ENCODE assay signal across 8 mouse cellular contexts in genomic region chr14:21988577-21989290, GRCm38 (mm10). TPM values are rescaled to one million over a fixed set of nuclear protein-coding genes. Genes with fewer than 3 reads are reported as not detected.
DNase-seq lines count a peak whose midpoint lies in the region; ATAC-seq and TF ChIP-seq lines count a peak whose summit lies in the region.

No protein-coding gene starts in this region.

- no peak for DNase-seq in spleen, adult 2 months (ENCODE audit: low read depth in 1 of 2, low spot score in 2 of 2)
- DNase-seq in spleen, adult 12 weeks (ENCODE audit: low spot score), result no peak
- DNase-seq in liver, embryonic 14.5 days (ENCODE audit: low read depth in 3 of 3, low spot score in 3 of 3), result no peak
- no peak for DNase-seq in right cerebral cortex, postnatal 36 days (ENCODE audit: low spot score in 2 of 2)
- DNase-seq in left cerebral cortex, postnatal 25 days (ENCODE audit: low spot score in 2 of 2), result no peak

- TF ChIP-seq POLR2A in spleen, adult 2 months (IDR thresholded peaks at IDR 0.05; ENCODE audit: low read depth, low read length), result no peak

- peak overlapping the region; percentile 92 for H3K4me2 ChIP-seq in forebrain, embryonic 13.5 days
- H3K4me2 ChIP-seq in hindbrain, embryonic 16.5 days (ENCODE audit: low read length), result peak overlapping the region; percentile 84
- H3K4me2 ChIP-seq in liver, embryonic 14.5 days (ENCODE audit: low read depth), result peak overlapping the region; percentile 56
- H3K4me2 ChIP-seq in neural tube, embryonic 15.5 days, result peak overlapping the region; percentile 80

- H3K9ac ChIP-seq in forebrain, embryonic 13.5 days, result peak overlapping the region; percentile 54
- H3K9ac ChIP-seq in hindbrain, embryonic 16.5 days (ENCODE audit: low read depth, low read length), result peak overlapping the region; percentile 47
- H3K9ac ChIP-seq in liver, embryonic 14.5 days (replicated peaks), result no peak overlapping the region
- peak overlapping the region; percentile 50 for H3K9ac ChIP-seq in neural tube, embryonic 15.5 days (replicated peaks)

- peaks cover 7% of the 10 kb centered on the region; the same call in 1 of the 2 replicates for H3K4me1 ChIP-seq in spleen, adult 2 months (ENCODE audit: control insufficient read depth, insufficient read depth, insufficient read length)
- peaks cover 61% of the 10 kb centered on the region for H3K4me1 ChIP-seq in forebrain, embryonic 13.5 days
- peaks cover 38% of the 10 kb centered on the region for H3K4me1 ChIP-seq in hindbrain, embryonic 16.5 days (ENCODE audit: control insufficient read depth, insufficient read depth, low read depth, low read length)
- no peaks in the 10 kb centered on the region for H3K4me1 ChIP-seq in liver, embryonic 14.5 days (replicated peaks; ENCODE audit: control insufficient read depth in 2 of 2, insufficient read depth in 2 of 2, low read length in 1 of 2)
- peaks cover 69% of the 10 kb centered on the region for H3K4me1 ChIP-seq in neural tube, embryonic 15.5 days

- no peaks in the 10 kb centered on the region for H3K9me3 ChIP-seq in forebrain, embryonic 13.5 days (replicated peaks)
- H3K9me3 ChIP-seq in hindbrain, embryonic 16.5 days (ENCODE audit: control insufficient read depth, low read length), result no peaks in the 10 kb centered on the region
- no peaks in the 10 kb centered on the region for H3K9me3 ChIP-seq in liver, embryonic 14.5 days (ENCODE audit: control insufficient read depth, low read length)
- H3K9me3 ChIP-seq in neural tube, embryonic 15.5 days (replicated peaks), result no peaks in the 10 kb centered on the region

- intact Hi-C loops in left cerebral cortex, postnatal 25 days (cut with DNase I), result loop anchor here (5.0 to 10.0 kb wide), 2 partner anchors 454 to 816 kb away; no protein-coding TSS in a partner anchor

- peaks cover 30% of the 10 kb centered on the region for H3K27me3 ChIP-seq in spleen, adult 2 months (ENCODE audit: control insufficient read depth, insufficient read depth, low read length)
- peaks cover 82% of the 10 kb centered on the region for H3K27me3 ChIP-seq in forebrain, embryonic 13.5 days
- peaks cover 9% of the 10 kb centered on the region for H3K27me3 ChIP-seq in hindbrain, embryonic 16.5 days (replicated peaks; ENCODE audit: control insufficient read depth, insufficient read depth, low read length)
- H3K27me3 ChIP-seq in liver, embryonic 14.5 days (ENCODE audit: control insufficient read depth, insufficient read depth, low read length), result peaks cover 97% of the 10 kb centered on the region
- H3K27me3 ChIP-seq in neural tube, embryonic 15.5 days (replicated peaks), result peaks cover 16% of the 10 kb centered on the region

- H3K27ac ChIP-seq in spleen, adult 2 months (ENCODE audit: insufficient read depth, low read length), result peak overlapping the region; percentile 47; the same call in 1 of the 2 replicates
- peak overlapping the region; percentile 71 for H3K27ac ChIP-seq in forebrain, embryonic 13.5 days
- peak overlapping the region; percentile 71 for H3K27ac ChIP-seq in hindbrain, embryonic 16.5 days (ENCODE audit: low read depth, low read length)
- no peak overlapping the region for H3K27ac ChIP-seq in liver, embryonic 14.5 days
- H3K27ac ChIP-seq in neural tube, embryonic 15.5 days (replicated peaks), result peak overlapping the region; percentile 97

- H3K4me3 ChIP-seq in spleen, adult 2 months (ENCODE audit: extremely low read depth, insufficient read depth, insufficient read length), result peak overlapping the region; percentile 3; the same call in 1 of the 2 replicates
- peak overlapping the region; percentile 65 for H3K4me3 ChIP-seq in forebrain, embryonic 13.5 days
- H3K4me3 ChIP-seq in hindbrain, embryonic 16.5 days (ENCODE audit: low read length), result peak overlapping the region; percentile 75
- H3K4me3 ChIP-seq in liver, embryonic 14.5 days (ENCODE audit: insufficient read depth in 1 of 2, low read depth in 2 of 2, low read length in 2 of 2), result no peak overlapping the region
- H3K4me3 ChIP-seq in neural tube, embryonic 15.5 days (replicated peaks), result peak overlapping the region; percentile 85

- no peak for TF ChIP-seq CTCF in spleen, adult 2 months (IDR thresholded peaks at IDR 0.05; ENCODE audit: extremely low read depth, insufficient read depth, insufficient read length, insufficient replicate concordance)
- TF ChIP-seq CTCF in liver, embryonic 14.5 days (IDR thresholded peaks at IDR 0.05; ENCODE audit: low read depth), result no peak

- no peak for TF ChIP-seq EP300 in liver, embryonic 14.5 days (IDR thresholded peaks at IDR 0.05; ENCODE audit: low read depth)

- 2% methylated on average over 26 of the region's 26 CpGs for WGBS in spleen, adult 2 months
- WGBS in forebrain, embryonic 13.5 days, result under 1% methylated on average over 24 of the region's 26 CpGs
- under 1% methylated on average over 26 of the region's 26 CpGs for WGBS in hindbrain, embryonic 16.5 days
- 1% methylated on average over 26 of the region's 26 CpGs for WGBS in liver, embryonic 14.5 days (ENCODE audit: insufficient replicate concordance)
- WGBS in neural tube, embryonic 15.5 days, result 0% methylated on average over 25 of the region's 26 CpGs

- 0 out of 2 replicates have a peak, but pooled peaks cover 2% of the 10 kb centered on the region for H3K36me3 ChIP-seq in spleen, adult 2 months (ENCODE audit: control insufficient read depth, insufficient read depth, low read length)
- no peaks in the 10 kb centered on the region for H3K36me3 ChIP-seq in forebrain, embryonic 13.5 days (ENCODE audit: poor library complexity, severe bottlenecking)
- no peaks in the 10 kb centered on the region for H3K36me3 ChIP-seq in hindbrain, embryonic 16.5 days (ENCODE audit: control insufficient read depth, insufficient read depth, low read length)
- H3K36me3 ChIP-seq in liver, embryonic 14.5 days (replicated peaks; ENCODE audit: control insufficient read depth, insufficient read depth, low read depth), result no peaks in the 10 kb centered on the region
- no peaks in the 10 kb centered on the region for H3K36me3 ChIP-seq in neural tube, embryonic 15.5 days

- ATAC-seq in forebrain, embryonic 13.5 days, result no peak
- peak; percentile 8; the same call in 1 of the 2 replicates for ATAC-seq in hindbrain, embryonic 16.5 days
- ATAC-seq in liver, embryonic 14.5 days (ENCODE audit: insufficient read depth), result no peak
- ATAC-seq in neural tube, embryonic 15.5 days (ENCODE audit: low FRiP score), result 0 out of 2 replicates have a peak, but pooled peaks have one; percentile 9

RNA-seq across cellular contexts. Expression of gene Zfp503, which starts 0.7 kb away (rescaled TPM):
- polyA plus RNA-seq in spleen, adult 2 months (2012; rRNA removed), result 8.8 and 13.9 TPM in 2 replicates
- polyA plus RNA-seq in forebrain, embryonic 13.5 days (2015; fragmentation: Nextera tagmentation; extraction: Ambion mirVana), result 6.1 and 7.7 TPM in 2 replicates
- 8.0 and 9.9 TPM in 2 replicates for polyA plus RNA-seq in hindbrain, embryonic 16.5 days (2015; fragmentation: Nextera tagmentation; extraction: Ambion mirVana)
- 0.77 and 0.90 TPM in 2 replicates for polyA plus RNA-seq in liver, embryonic 14.5 days (2012; rRNA removed)
- 0.24 and 0.43 TPM in 2 replicates for polyA plus RNA-seq in liver, embryonic 14.5 days (2014; fragmentation: Nextera tagmentation; extraction: Ambion mirVana)
- 12.7 and 12.9 TPM in 2 replicates for polyA plus RNA-seq in neural tube, embryonic 15.5 days (2015; fragmentation: Nextera tagmentation; extraction: Ambion mirVana)
- 1 to 10 TPM; 2.2 to 4.8 TPM for total RNA-seq in left cerebral cortex, postnatal 25 days (2021)

RNA-seq across cellular contexts. Expression of gene Lrmda, which starts 30.8 kb away (rescaled TPM):
- 0.37 and 0.68 TPM in 2 replicates for polyA plus RNA-seq in spleen, adult 2 months (2012; rRNA removed)
- polyA plus RNA-seq in forebrain, embryonic 13.5 days (2015; fragmentation: Nextera tagmentation; extraction: Ambion mirVana), result not detected in 2 replicates
- polyA plus RNA-seq in hindbrain, embryonic 16.5 days (2015; fragmentation: Nextera tagmentation; extraction: Ambion mirVana), result 0.30 and 0.80 TPM in 2 replicates
- 0.05 and 0.18 TPM in 2 replicates for polyA plus RNA-seq in liver, embryonic 14.5 days (2012; rRNA removed)
- polyA plus RNA-seq in liver, embryonic 14.5 days (2014; fragmentation: Nextera tagmentation; extraction: Ambion mirVana), result 0.22 and 0.76 TPM in 2 replicates
- 0.49 and 0.68 TPM in 2 replicates for polyA plus RNA-seq in neural tube, embryonic 15.5 days (2015; fragmentation: Nextera tagmentation; extraction: Ambion mirVana)
- total RNA-seq in left cerebral cortex, postnatal 25 days (2021), result under 1 TPM; 0.48 to 0.76 TPM

Comparison
In these comparisons a context has a peak if more than half of its experiments do, and no peak if none do; other contexts are left out.
1. H3K4me3 ChIP-seq: peak in spleen, adult 2 months (single experiment), forebrain, embryonic 13.5 days (single experiment), hindbrain, embryonic 16.5 days (single experiment) and neural tube, embryonic 15.5 days (single experiment); none in liver, embryonic 14.5 days (0 of 2).
2. ATAC-seq: peak in hindbrain, embryonic 16.5 days (single experiment) and neural tube, embryonic 15.5 days (single experiment); none in forebrain, embryonic 13.5 days (single experiment) and liver, embryonic 14.5 days (single experiment).
3. Peak in every context shown above with its lines, with median percentiles within 50 percentile points of each other: H3K4me2 ChIP-seq.